Mouse (Mus musculus) spleen, postnatal 4 days (tissue): ENCODE measurements at regions not wholly inside any gene's neighbourhood (a gene's known extent, or its start where the extent isn't known, plus 50 kb on each side); places are given as distances from the start of the nearest gene placed in this dataset.
A peak's percentile ranks its signal among the peaks of the same experiment; 100 is the strongest.

ENCODE experiments used
- DNase-seq, 2 experiments: peaks; one replicate each; pipeline ENCODE4 v3.0.0; 2022; ENCODE audit warnings: low spot score in 2 of 2

DNA sequence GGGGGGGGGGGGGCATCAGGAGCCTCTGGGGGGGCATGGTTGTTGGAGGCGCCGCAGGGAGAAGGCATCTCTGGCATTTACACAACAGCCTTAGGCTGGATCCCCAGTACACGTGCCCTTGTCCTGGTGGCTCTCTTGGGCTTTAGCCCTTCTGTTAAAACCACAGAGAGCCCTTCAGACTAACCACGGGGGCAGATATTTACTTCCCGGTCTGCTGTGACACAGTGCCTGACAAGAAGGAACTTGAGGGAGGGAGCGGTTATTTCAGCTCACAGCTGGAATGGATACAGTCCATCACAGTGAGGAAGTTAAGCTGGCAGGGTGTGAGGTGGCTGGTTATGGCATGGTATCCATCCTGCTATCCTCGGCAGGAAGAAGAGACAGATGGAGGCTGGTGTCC is 71.0 kb upstream of the Gm11733 start:
- DNase-seq, result no peak

DNA sequence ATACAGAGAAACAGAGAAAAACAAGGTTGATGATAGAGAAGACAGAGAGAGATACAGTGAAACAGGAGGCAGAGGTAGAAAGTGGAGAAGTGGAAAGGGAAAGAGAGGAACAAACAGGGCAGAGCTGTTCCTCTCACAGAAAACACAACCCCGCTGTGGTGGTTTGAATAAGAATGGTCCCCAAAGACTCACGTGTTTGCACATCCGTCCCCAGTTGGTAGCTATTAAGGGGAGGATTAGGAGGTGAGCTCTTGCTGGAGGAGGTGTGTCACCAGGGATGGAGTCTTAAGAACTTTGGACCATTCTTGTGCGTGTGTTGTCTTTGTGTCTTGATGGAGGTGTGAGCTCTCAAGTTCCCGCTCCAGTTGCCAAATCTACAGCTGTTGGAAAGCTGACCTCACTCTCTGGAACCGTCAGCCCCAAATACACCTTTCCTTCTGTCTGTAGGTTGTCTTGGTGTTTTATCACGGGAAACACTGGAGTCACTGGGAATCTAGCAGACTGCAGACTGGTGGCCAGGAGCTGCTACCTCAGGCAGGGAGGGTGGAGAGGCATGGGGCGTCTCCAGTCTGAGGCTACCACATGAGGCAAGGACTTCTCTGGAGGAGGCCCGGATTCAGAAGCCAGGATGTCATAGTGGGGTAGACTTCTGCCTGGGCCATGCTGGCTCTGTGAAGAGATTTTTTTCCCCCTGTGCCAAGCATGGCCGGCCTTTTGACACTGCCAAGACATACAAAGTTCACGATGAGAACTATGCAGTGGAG is 70.0 kb upstream of the Gm11733 start:
- DNase-seq, result no peak

DNA sequence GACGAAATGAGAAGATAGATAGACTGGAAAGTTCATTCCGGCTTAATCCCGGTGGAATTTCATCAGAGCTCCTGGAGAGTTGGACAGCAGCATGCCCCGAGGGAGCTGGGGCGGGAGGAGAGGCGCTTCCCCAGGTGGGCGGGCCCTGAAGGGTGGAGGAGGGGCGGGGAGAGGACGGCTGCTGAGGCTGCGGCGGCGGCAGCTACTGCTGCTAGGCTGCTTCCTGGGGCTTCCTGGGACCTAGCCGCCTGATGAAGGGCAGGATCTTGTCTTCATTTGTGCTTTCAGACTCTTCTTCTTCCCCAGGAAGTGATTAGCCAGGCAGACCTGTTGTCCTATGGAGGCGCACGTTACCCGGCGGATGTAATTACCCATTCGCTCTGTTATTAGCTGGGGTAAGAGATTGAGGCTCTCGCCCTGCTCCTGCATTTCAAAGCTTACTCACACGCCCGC is 69.3 kb upstream of the Gm11733 start:
- DNase-seq, result no peak

DNA sequence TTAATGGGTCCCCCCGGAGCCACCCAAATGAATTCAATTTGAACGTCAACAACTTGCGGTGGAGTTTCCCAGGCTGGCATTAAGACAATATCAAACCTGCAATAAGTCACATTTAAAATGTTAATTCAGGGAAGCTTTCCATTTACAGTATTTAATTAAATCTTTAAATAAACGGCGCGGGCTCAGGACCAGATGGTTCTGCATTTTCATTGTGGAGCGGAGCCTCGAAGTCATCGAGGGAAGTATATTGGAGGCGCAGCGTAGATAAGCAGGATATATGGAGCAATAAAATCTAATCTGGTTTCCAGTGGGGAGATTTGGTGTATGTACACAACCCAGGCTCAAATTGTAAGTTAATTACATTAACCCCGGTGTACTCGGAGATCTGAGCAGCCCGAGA is 68.7 kb upstream of the Gm11733 start:
- DNase-seq, result no peak

DNA sequence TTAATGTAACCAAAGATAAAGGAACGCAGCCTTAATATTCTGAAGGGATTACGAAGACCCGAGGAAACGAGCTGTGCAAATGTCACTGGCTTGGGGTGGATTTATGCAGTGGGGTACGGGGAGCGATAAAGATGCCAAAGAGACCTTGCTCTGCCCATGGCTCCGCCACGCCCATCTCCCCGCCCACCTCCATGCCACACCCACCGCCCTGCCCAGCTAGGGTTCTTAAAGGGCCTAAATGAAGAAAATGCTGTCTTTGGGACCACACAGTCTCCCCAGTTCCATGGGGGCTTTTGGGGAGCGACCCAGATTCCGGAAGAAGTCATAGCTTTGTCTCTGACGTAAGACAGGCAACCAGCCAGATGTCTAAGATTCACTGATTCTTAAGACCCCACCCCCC is 68.2 kb upstream of the Gm11733 start:
- peak; percentile 50 to 71 for DNase-seq

DNA sequence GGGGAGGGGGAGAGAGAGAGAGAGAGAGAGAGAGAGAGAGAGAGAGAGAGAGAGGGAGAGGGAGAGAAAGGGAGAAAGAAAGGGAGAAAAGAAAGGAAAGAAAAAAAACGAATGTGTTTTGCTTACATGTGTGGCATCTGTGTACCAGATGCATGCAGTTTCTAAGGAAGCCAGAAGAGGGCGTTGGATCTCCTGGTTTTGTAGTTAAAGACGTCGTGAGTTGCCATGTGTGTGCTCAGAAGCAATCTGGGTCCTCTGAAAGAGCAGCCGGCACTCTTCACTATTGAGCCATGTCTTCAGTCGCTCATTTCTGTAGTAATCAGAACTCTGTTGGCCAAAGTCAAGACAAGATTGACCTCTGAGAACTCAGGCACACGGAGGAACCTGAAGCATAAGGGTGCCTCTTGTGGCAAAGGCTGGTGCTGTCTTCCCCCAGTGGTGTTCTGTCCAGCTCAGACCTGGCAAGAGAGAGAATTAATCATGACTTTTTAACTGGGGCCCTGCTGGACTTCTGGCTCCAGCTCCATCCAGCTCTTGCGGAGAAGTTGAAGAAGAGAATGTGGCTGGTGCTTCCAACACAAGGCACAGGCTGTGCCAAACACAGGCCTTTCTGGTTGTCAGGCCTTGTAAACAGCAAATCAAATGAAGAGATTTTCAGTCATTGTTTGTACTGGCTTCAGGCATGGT is 67.0 kb upstream of the Gm11733 start:
- no peak for DNase-seq

DNA sequence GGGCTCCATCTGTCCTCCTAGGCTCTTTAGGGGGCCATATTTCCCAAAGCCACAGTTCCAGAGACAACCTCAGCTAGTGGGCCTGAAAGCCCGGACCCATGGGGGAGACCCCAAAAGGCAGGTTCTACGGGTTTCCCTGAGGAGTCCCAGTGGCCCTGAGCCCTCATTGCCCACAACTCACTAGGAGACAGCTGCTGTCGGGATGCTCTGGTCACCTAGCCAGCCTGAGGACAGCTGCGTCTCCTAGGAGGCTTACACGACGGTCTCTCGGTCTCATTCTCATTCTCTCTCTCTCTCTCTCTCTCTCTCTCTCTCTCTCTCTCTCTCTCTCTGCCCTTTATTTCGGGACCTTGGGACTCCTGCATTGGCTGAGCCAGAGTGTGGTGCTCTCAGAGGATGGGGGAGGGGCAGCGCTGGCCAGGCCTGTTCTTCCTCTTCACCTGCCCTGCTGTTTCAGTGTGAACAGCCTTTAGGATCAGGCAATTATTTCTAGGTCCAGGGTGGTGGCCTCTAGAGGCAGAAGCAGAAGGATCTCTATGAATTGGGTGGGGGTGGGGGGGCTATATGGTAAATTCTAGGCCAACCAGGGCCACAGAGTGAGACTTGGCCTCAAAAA is 66.1 kb upstream of the Gm11733 start:
- no peak for DNase-seq

DNA sequence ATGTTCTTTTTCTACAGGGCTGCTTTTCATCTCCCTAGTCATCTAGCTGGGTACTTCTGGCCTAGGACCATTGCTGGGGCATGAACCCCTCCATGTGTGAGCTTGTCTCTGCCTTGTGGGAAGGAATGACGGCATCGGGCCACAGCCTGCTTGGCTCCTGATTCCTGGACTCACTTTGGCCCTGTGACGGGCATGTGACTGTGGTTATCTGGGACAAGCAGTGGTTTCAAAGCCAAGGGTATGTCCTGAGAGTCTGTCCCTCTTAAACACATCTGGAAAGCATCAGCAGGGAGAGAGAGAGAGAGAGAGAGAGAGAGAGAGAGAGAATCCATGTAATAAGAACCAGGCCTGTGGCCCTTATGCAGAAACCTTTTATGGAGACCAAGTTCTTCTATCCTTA is 65.2 kb upstream of the Gm11733 start:
- no peak for DNase-seq

DNA sequence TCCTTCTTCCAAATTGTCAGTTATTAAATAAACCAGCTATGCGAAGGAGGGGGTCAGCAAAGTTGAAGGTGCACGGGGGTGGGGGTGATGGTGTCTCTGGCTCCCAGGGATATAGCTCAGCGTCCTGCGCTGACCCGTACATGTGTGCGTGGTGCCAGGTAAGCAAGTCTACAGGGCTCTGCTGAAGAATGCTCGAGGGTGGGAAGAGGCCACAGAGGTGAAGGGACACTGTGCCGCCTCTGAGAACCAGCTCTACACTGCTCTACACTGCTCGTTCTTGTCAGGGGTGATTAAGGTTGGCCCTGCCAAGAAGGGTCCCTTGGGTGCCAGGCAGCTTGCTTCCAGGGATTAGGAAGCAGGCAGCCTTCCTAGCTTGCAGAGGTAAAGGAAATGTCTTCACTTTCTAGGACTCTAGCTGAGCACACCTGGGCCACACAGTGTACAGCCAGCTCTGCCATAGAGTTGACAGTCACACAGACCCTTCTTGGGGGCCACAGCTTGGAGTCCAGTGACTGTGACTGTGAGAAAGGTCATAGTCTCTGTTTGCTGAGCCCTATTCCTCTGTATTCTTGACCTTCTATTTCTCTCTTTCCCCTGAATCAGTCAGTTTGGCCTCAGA is 64.7 kb upstream of the Gm11733 start:
- no peak for DNase-seq

DNA sequence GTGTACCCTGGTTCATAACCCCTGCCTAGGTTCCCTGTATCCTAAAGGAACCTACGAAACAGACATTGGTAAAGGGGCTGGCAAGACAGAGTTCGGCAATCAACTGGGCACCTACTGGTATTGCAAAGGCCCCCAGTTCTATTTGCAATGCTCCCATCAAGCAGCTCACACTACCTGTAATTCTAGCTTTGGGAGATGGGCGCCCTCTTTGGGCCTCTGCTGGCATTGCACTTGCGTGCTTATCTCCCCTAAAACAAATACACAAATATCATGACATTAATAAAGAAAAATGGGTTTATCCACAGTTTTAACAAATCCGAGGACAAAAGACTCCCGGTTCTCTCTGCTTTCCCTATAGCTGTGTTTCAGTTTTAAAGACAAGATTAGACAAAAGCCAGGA is 61.5 kb upstream of the Gm11733 start:
- no peak for DNase-seq

DNA sequence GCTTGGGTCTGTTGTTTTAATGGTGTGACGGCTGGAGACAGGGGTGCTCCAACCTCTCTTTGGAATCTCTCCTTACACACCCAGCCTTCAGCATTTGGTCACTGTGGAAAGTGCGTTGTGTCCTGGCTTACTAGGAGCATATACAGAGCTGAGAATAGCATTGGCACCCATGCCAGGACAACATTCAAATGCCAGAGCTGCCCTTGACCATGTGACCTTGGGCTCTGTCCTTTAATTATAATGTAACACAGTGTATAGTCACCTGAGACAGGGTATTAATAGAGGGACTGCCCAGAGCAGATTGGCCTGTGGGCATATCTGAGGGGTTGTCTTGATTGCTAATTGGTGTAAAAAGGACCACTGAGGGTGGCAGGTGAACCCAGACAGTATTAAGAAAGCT is 60.7 kb upstream of the Gm11733 start:
- no peak for DNase-seq

DNA sequence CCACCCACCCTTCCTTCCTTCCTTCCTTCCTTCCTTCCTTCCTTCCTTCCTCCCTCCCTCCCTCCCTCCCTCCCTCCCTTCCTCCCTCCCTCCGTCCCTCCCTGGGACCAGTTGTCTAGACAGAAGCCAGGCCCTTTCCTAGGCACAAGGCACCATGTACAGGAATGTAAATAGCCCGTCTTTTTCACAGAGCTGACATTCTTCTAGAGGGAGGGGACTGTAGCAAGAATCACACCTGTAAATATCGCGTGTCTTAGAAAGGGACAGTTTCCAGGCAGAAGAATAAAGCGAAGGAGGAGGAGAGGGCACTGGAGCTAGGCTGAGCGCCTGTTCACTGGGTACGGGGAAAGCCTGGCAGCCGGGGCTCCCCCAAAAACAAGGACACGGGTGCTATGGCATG is 58.7 kb upstream of the Gm11733 start:
- DNase-seq, result no peak

DNA sequence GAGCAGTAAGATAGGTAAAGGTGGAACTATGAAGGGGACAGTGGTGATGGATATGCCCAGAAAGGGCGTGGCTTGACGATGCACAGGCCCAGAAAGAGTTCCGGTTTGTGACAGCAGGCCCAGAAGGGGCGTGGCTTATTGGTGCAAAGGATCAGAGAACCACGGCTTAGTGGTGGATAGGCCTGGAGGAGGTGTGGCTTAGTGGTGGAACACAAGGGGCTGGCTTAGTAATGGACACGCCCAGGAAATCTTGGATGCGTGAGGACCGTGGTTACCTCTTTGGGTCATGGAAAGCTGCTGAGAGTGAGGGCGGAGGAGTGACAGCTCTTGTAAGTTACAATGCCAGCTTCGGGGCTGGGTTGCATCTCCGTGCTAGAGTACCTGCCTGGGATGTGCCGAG is 58.2 kb upstream of the Gm11733 start:
- no peak for DNase-seq

DNA sequence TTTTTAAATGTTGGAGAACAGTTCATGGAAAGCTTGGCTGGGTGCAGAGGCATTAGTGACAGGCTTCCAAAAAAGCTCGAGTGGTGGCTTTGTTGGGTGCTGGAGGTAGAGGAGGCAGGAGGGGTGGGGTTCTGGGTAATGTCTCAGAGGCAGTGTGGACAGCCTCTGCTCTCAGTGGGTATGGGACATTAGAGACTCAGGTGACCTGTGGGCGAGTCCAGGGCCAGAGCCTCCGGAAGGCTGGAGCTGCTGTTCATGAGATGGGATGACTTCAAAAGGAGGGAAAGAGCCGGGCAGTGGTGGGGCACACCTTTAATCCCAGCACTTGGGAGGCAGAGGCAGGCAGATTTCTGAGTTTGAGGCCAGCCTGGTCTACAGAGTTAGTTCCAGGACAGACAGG is 57.5 kb upstream of the Gm11733 start:
- DNase-seq, result no peak

DNA sequence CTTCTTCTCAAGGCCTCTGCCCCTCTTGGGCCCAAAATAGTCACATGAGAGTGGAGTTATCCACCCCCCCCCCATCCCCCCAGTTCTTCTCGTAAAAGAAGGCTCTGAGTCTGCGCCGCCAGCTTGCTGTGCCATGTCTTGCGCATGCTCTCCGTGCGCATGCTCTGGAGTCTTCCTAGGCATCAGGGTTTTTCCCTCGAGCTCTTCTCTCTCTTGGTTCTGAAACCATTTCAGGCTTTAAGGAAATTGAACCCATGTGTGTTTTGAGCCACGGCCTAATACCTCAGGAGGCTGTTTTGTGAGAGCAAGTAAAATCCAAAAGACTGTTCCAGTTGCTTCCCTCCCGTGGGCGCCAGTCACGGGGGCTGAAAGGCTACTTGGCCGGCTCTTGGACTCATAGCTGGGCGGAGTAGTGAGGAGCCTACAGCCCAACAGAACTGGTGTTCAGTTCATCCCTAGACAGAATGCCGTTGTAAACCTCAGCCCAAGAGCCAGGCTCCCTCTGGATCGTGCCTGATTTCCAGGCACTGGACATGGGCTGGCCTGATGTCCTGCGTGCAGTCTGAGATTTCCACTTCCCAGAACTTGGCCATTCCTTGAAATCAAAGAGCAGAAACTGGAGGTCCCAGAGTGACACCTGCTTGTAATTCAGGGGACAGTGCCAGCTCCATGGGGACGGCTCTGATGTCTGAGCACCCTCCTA is 56.2 kb upstream of the Gm11733 start:
- no peak for DNase-seq

DNA sequence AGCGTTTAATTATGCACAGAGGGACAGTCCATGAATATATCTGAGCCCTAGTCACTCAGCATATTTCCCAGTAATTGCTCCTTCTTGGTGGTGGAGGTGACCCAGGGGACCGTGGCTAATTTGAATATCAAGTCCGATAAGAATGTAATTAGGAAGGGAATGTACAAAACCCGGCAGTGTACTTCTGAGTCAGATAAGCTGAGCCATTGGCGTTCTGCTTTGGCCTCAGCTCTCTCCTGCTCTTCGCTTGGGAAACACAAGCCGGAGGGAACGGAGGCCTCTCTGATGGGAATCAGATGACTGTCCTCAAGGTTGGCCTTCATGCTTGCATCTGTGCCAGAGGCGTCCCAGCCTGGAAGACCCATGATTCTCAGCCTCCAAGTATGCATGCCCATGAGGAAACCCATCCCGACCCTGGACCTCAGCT is 54.8 kb upstream of the Gm11733 start:
- DNase-seq, result no peak

DNA sequence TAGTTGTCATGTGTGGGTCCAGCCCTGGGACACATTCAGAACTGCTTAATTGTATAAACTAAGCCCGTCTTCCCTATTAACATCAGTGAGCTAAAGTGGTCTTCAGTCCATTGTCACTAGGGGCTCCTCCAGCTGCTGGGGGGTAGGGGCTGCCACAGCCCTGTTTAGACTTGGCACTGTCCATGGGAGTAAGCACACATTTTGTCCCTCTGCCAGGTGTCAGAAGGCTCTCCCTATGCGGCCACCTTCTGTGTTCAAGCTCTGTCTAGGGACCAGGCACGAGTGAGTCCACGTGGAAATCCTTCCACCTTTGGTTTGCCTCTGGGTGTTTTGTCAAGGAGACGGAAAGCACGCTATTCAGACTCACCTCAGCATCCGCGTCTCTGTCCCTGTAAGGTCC is 54.3 kb upstream of the Gm11733 start:
- DNase-seq, result no peak

DNA sequence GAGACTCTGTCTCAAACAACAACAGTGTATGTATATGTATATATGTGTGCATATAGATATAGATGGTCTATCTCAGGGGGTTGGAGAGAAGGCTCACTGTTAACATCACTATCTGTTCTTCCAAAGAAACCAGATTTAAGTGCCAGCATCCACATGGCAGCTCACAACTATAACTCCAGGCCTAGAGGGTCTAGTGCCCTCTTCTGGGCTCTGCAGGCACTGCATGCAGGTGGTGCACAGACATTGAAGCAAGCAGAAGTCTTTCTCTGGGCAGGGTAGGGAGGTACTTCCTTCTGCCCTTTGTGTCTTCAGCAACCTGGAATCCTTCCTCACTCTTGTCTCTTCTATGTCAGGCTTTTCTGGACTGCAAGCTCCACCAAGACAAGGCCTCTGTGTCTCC is 50.1 kb upstream of the Gm11733 start:
- DNase-seq, result no peak
